Mouse (Mus musculus): ENCODE measurements at regions not wholly inside any gene's neighbourhood (a gene's known extent, or its start where the extent isn't known, plus 50 kb on each side); places are given as distances from the start of the nearest gene placed in this dataset.

GRCm38 (mm10) chr5:28876199-28876598 is 319.6 kb upstream of the Rnf32 start:
- TF ChIP-seq CTCF (IDR thresholded peaks at IDR 0.05) (no peak), POLR2A (IDR thresholded peaks at IDR 0.05; ENCODE audit: insufficient read depth, low read depth, low read length) (no peak)

Data from heart, adult 2 months (tissue).